Mouse (Mus musculus) lung, adult 2 months (tissue): ENCODE measurements around the gene Rab6a.

Experiments
- CTCF ChIP-seq: fragments of 200-500 bp; IDR thresholded peaks from 2 replicates; pipeline ENCODE4 v1.5.1; 2011; ENCODE audit warnings: mild to moderate bottlenecking, low read length, control low read depth; ENCODE audit not compliant: insufficient read depth
- POLR2A ChIP-seq: fragments of 200-500 bp; IDR thresholded peaks from 2 replicates; pipeline ENCODE4 v1.6.1; 2011; ENCODE audit warnings: low read depth, mild to moderate bottlenecking, control low read depth, low read length, borderline replicate concordance; ENCODE audit errors: extremely low read depth

DNA sequence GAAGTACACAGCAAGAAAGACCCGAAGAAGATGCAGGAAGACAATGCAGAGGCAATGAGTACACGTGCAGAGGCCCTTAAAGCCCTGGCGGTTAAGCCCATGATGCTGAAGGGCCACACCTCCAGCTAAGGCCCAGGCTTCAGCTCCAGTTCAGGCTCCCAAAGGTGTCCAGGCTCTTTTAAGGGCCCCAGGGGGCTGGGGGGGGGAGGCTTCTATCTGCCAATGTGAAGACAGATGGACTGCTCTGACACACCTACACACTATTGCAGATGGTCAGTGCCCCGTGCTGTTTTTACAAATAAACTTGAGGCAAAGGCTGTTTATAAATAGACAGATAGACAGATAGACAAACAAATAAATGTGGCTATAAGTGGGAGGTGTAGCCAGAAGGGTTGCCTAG is 35.1 kb upstream of the Rab6a start:
- TF ChIP-seq CTCF (no peak), POLR2A (no peak)
